In the genomic region with DNA sequence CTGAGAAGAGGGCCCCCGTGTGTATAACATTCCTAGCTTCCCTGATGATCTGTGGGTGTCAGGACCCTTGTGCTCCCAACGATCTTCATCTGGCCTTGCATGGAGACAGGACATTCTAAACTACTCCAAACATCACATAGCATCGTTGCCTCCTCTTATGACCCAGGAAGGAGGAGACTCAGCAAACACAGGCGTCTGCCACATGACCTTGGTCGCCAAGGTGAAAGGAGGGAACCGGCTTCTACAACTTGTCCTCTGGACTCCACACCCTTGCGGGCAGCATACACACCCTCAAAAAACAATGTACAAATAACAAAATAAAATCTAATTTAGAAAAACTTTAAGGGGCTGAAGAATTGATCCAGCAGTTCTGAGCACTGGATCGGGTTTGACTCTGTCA, we compare ENCODE assay signal across 26 mouse cellular contexts. TPM values are rescaled to one million over a fixed set of nuclear protein-coding genes. Genes with fewer than 3 reads are reported as not detected.
DNase-seq lines count a peak whose midpoint lies in the region; ATAC-seq and TF ChIP-seq lines count a peak whose summit lies in the region.
"Had no signal": no experiment of that assay in that cellular context is flagged by ENCODE, and none has a peak within 500 bp of the region (broad histone marks: within the 10 kb centered on the region; RNA-seq: fewer than 3 reads in every experiment).

No protein-coding gene starts in this region.

- H3K4me2 ChIP-seq in heart, postnatal 0 days (ENCODE audit: low read depth, low read length) = no peak overlapping the region
- H3K4me2 ChIP-seq in midbrain, embryonic 16.5 days (ENCODE audit: low read length) = no peak overlapping the region
- H3K4me2 ChIP-seq: forebrain, embryonic 12.5 days; hindbrain, embryonic 15.5 days had no signal

- peaks cover 40% of the 10 kb centered on the region for H3K36me3 ChIP-seq in heart, postnatal 0 days (replicated peaks; ENCODE audit: control insufficient read depth, insufficient read depth, low read length)
- H3K36me3 ChIP-seq in midbrain, embryonic 16.5 days (ENCODE audit: control insufficient read depth, insufficient read depth, low read length) = peaks cover 3% of the 10 kb centered on the region; the same call in 1 of the 2 replicates
- no peaks in the 10 kb centered on the region for H3K36me3 ChIP-seq in midbrain, embryonic 10.5 days
- H3K36me3 ChIP-seq: forebrain, embryonic 12.5 days; hindbrain, embryonic 15.5 days had no signal

- WGBS in heart, postnatal 0 days = 46% methylated on average over 8 of the region's 8 CpGs
- 78% methylated on average over 8 of the region's 8 CpGs for WGBS in midbrain, embryonic 16.5 days
- whole genome bisulfite sequencing in midbrain, embryonic 10.5 days = 75% methylated on average over 8 of the region's 8 CpGs

- no peak overlapping the region for H3K4me3 ChIP-seq in heart, postnatal 0 days (ENCODE audit: low read depth, low read length)
- H3K4me3 ChIP-seq in midbrain, embryonic 16.5 days (ENCODE audit: low read depth, low read length) = no peak overlapping the region
- H3K4me3 ChIP-seq in midbrain, embryonic 10.5 days = no peak overlapping the region
- H3K4me3 ChIP-seq: forebrain, embryonic 12.5 days; hindbrain, embryonic 15.5 days; myocyte had no signal

- no peaks in the 10 kb centered on the region for H3K27me3 ChIP-seq in heart, postnatal 0 days (ENCODE audit: control insufficient read depth, insufficient read depth, low read length)
- no peaks in the 10 kb centered on the region for H3K27me3 ChIP-seq in midbrain, embryonic 16.5 days (ENCODE audit: control insufficient read depth, insufficient read depth, low read depth, low read length)
- no peaks in the 10 kb centered on the region for H3K27me3 ChIP-seq in midbrain, embryonic 10.5 days (ENCODE audit: low read depth, poor library complexity, severe bottlenecking)
- H3K27me3 ChIP-seq: hindbrain, embryonic 15.5 days; Patski had no signal

- H3K27ac ChIP-seq in heart, postnatal 0 days (ENCODE audit: low read depth) = no peak overlapping the region
- no peak overlapping the region for H3K27ac ChIP-seq in midbrain, embryonic 16.5 days (ENCODE audit: low read length)
- H3K27ac ChIP-seq in midbrain, embryonic 10.5 days (replicated peaks) = no peak overlapping the region
- H3K27ac ChIP-seq: forebrain, embryonic 12.5 days; hindbrain, embryonic 15.5 days had no signal

- peak; percentile 51; the same call in 1 of the 2 replicates for ATAC-seq in heart, postnatal 0 days (ENCODE audit: insufficient read depth, low read depth)
- no peak for ATAC-seq in midbrain, embryonic 16.5 days
- ATAC-seq: Patski had no signal

- intact Hi-C loops in heart, postnatal 36 days (cut with DNase I) = no loop called here

- no peak overlapping the region for H3K9ac ChIP-seq in heart, postnatal 0 days (replicated peaks; ENCODE audit: low read depth, low read length)
- 0 out of 2 replicates have a peak overlapping the region, but pooled peaks have one; percentile 10 for H3K9ac ChIP-seq in midbrain, embryonic 16.5 days (ENCODE audit: low read depth, low read length)
- H3K9ac ChIP-seq: forebrain, embryonic 12.5 days; hindbrain, embryonic 15.5 days had no signal

- H3K9me3 ChIP-seq in heart, postnatal 0 days (replicated peaks; ENCODE audit: control insufficient read depth, low read length) = no peaks in the 10 kb centered on the region
- H3K9me3 ChIP-seq in midbrain, embryonic 16.5 days (replicated peaks; ENCODE audit: control insufficient read depth, low read length, poor library complexity, severe bottlenecking) = no peaks in the 10 kb centered on the region
- no peaks in the 10 kb centered on the region for H3K9me3 ChIP-seq in midbrain, embryonic 10.5 days (replicated peaks)
- H3K9me3 ChIP-seq: forebrain, embryonic 12.5 days; hindbrain, embryonic 15.5 days had no signal

- TF ChIP-seq EP300 in heart, postnatal 0 days (IDR thresholded peaks at IDR 0.05; ENCODE audit: low read depth) = no peak

- DNase-seq in adrenal gland, adult 2 months = peak; percentile 17
- DNase-seq in adrenal gland, adult 18-20 months (ENCODE audit: low spot score in 2 of 2) = no peak
- DNase-seq in heart, postnatal 0 days (ENCODE audit: low spot score) = no peak
- DNase-seq in heart, postnatal 36 days = no peak
- DNase-seq in midbrain, embryonic 10.5 days (ENCODE audit: low spot score) = no peak
- DNase-seq in cerebellum, postnatal 36 days = no peak
- no peak for DNase-seq in urinary bladder, adult 2 months (ENCODE audit: low spot score)
- DNase-seq: cerebellum, adult 2 months; gastrocnemius, postnatal 10 days; heart, adult 18-20 months; heart, postnatal 14 days; kidney, adult 11 months; lung, postnatal 14 days; midbrain, embryonic 14.5 days; retina, postnatal 1 day had no signal

- 0 out of 2 replicates have a peak, but pooled peaks cover 4% of the 10 kb centered on the region for H3K4me1 ChIP-seq in heart, postnatal 0 days (ENCODE audit: control insufficient read depth, insufficient read depth)
- peaks cover 2% of the 10 kb centered on the region; the same call in 1 of the 2 replicates for H3K4me1 ChIP-seq in midbrain, embryonic 16.5 days (ENCODE audit: control insufficient read depth, insufficient read depth, low read length)
- H3K4me1 ChIP-seq in midbrain, embryonic 10.5 days = peaks cover 31% of the 10 kb centered on the region

- TF ChIP-seq CTCF in heart, postnatal 0 days (IDR thresholded peaks at IDR 0.05; ENCODE audit: low read depth) = no peak

RNA-seq across cellular contexts. Expression of a gene that starts 21.6 kb away (rescaled TPM):
- total RNA-seq in adrenal gland, adult 2 months (2021) = 1 to 10 TPM; 5.2 to 9.4 TPM
- polyA plus RNA-seq in adrenal gland, adult 2 months (2012; rRNA removed) = 8.8 and 11.2 TPM in 2 replicates
- total RNA-seq in adrenal gland, adult 18-20 months (2021) = 10 to 100 TPM in 1 of 2 experiments, 1 to 10 TPM in 1; 7.8 to 11.0 TPM
- 15.8 and 44.0 TPM in 2 replicates for total RNA-seq in heart, postnatal 0 days (2014; rRNA removed; ENCODE audit: low replicate concordance)
- polyA plus RNA-seq in heart, postnatal 0 days (2015; fragmentation: Nextera tagmentation; extraction: Ambion mirVana) = 14.2 and 15.2 TPM in 2 replicates
- total RNA-seq in heart, postnatal 36 days (2021) = 10 to 100 TPM; 24.6 to 27.4 TPM
- polyA plus RNA-seq in midbrain, embryonic 16.5 days (2015; fragmentation: Nextera tagmentation; extraction: Ambion mirVana) = 11.1 and 12.4 TPM in 2 replicates
- polyA plus RNA-seq in midbrain, embryonic 10.5 days (2016; fragmentation: Nextera tagmentation; extraction: Ambion mirVana) = 7.0 and 9.6 TPM in 2 replicates
- 33.6 and 39.8 TPM in 2 replicates for polyA plus RNA-seq in urinary bladder, adult 2 months (2012; rRNA removed)

RNA-seq across cellular contexts. Expression of a gene that starts 23.1 kb away (rescaled TPM):
- total RNA-seq in adrenal gland, adult 2 months (2021) = under 1 TPM in 1 of 2 experiments, not detected in 1; 0.23 TPM
- 0.18 TPM in 1 of 2 replicates, not detected in the other for polyA plus RNA-seq in adrenal gland, adult 2 months (2012; rRNA removed)
- under 1 TPM; 0.17 to 0.83 TPM for total RNA-seq in adrenal gland, adult 18-20 months (2021)
- total RNA-seq in heart, postnatal 0 days (2014; rRNA removed; ENCODE audit: low replicate concordance) = 38.8 and 39.7 TPM in 2 replicates
- 43.8 and 45.9 TPM in 2 replicates for polyA plus RNA-seq in heart, postnatal 0 days (2015; fragmentation: Nextera tagmentation; extraction: Ambion mirVana)
- total RNA-seq in heart, postnatal 36 days (2021) = 100 to 1,000 TPM; 842 to 873 TPM
- 0.39 and 0.40 TPM in 2 replicates for polyA plus RNA-seq in midbrain, embryonic 16.5 days (2015; fragmentation: Nextera tagmentation; extraction: Ambion mirVana)
- 0.12 and 0.29 TPM in 2 replicates for polyA plus RNA-seq in midbrain, embryonic 10.5 days (2016; fragmentation: Nextera tagmentation; extraction: Ambion mirVana)
- 0.59 and 1.1 TPM in 2 replicates for polyA plus RNA-seq in urinary bladder, adult 2 months (2012; rRNA removed)
- polyA plus RNA-seq: liver, adult 2 months; midbrain, embryonic 14.5 days had no signal

RNA-seq across cellular contexts. Expression of a gene that starts 34.7 kb away (rescaled TPM):
- total RNA-seq in adrenal gland, adult 2 months (2021) = not detected
- not detected in 2 replicates for polyA plus RNA-seq in adrenal gland, adult 2 months (2012; rRNA removed)
- under 1 TPM in 1 of 2 experiments, not detected in 1; 0.19 TPM for total RNA-seq in adrenal gland, adult 18-20 months (2021)
- total RNA-seq in heart, postnatal 0 days (2014; rRNA removed; ENCODE audit: low replicate concordance) = not detected in 2 replicates
- not detected in 2 replicates for polyA plus RNA-seq in heart, postnatal 0 days (2015; fragmentation: Nextera tagmentation; extraction: Ambion mirVana)
- not detected for total RNA-seq in heart, postnatal 36 days (2021)
- polyA plus RNA-seq in midbrain, embryonic 16.5 days (2015; fragmentation: Nextera tagmentation; extraction: Ambion mirVana) = not detected in 2 replicates
- not detected in 2 replicates for polyA plus RNA-seq in midbrain, embryonic 10.5 days (2016; fragmentation: Nextera tagmentation; extraction: Ambion mirVana)
- not detected in 2 replicates for polyA plus RNA-seq in urinary bladder, adult 2 months (2012; rRNA removed)
- total RNA-seq: gastrocnemius, postnatal 10 days; heart, adult 18-20 months; heart, postnatal 14 days; layer of hippocampus, adult 8-10 months; liver, adult 2 months had no signal
- polyA plus RNA-seq: cerebellum, adult 2 months; embryonic facial prominence, embryonic 11.5 days; forebrain, embryonic 12.5 days; hindbrain, embryonic 15.5 days; midbrain, embryonic 14.5 days; myocyte; neural tube, embryonic 14.5 days; Patski; stomach, embryonic 16.5 days had no signal

RNA-seq across cellular contexts. Expression of a gene that starts 54.8 kb away (rescaled TPM):
- 1 to 10 TPM; 1.1 to 2.8 TPM for total RNA-seq in adrenal gland, adult 2 months (2021)
- polyA plus RNA-seq in adrenal gland, adult 2 months (2012; rRNA removed) = 4.3 and 4.7 TPM in 2 replicates
- total RNA-seq in adrenal gland, adult 18-20 months (2021) = 1 to 10 TPM; 1.7 to 3.2 TPM
- 0.15 and 1.8 TPM in 2 replicates for total RNA-seq in heart, postnatal 0 days (2014; rRNA removed; ENCODE audit: low replicate concordance)
- 0.58 and 0.68 TPM in 2 replicates for polyA plus RNA-seq in heart, postnatal 0 days (2015; fragmentation: Nextera tagmentation; extraction: Ambion mirVana)
- not detected for total RNA-seq in heart, postnatal 36 days (2021)
- polyA plus RNA-seq in midbrain, embryonic 16.5 days (2015; fragmentation: Nextera tagmentation; extraction: Ambion mirVana) = 28.5 and 29.2 TPM in 2 replicates
- polyA plus RNA-seq in midbrain, embryonic 10.5 days (2016; fragmentation: Nextera tagmentation; extraction: Ambion mirVana) = 6.4 and 7.4 TPM in 2 replicates
- polyA plus RNA-seq in urinary bladder, adult 2 months (2012; rRNA removed) = 1.4 and 1.9 TPM in 2 replicates
- total RNA-seq: liver, adult 2 months; megakaryocyte, adult 5-6 weeks had no signal
- polyA plus RNA-seq: liver, adult 2 months had no signal

RNA-seq across cellular contexts. Expression of a gene that starts 58.4 kb away (rescaled TPM):
- 1 to 10 TPM; 2.4 to 3.8 TPM for total RNA-seq in adrenal gland, adult 2 months (2021)
- 5.7 and 10.3 TPM in 2 replicates for polyA plus RNA-seq in adrenal gland, adult 2 months (2012; rRNA removed)
- total RNA-seq in adrenal gland, adult 18-20 months (2021) = 1 to 10 TPM; 1.3 to 1.7 TPM
- total RNA-seq in heart, postnatal 0 days (2014; rRNA removed; ENCODE audit: low replicate concordance) = 0.46 TPM in 1 of 2 replicates, not detected in the other
- polyA plus RNA-seq in heart, postnatal 0 days (2015; fragmentation: Nextera tagmentation; extraction: Ambion mirVana) = 2.2 and 2.3 TPM in 2 replicates
- total RNA-seq in heart, postnatal 36 days (2021) = 1 to 10 TPM; 1.3 to 1.7 TPM
- polyA plus RNA-seq in midbrain, embryonic 16.5 days (2015; fragmentation: Nextera tagmentation; extraction: Ambion mirVana) = 27.0 and 39.9 TPM in 2 replicates
- polyA plus RNA-seq in midbrain, embryonic 10.5 days (2016; fragmentation: Nextera tagmentation; extraction: Ambion mirVana) = 1.0 and 1.4 TPM in 2 replicates
- polyA plus RNA-seq in urinary bladder, adult 2 months (2012; rRNA removed) = 19.2 and 21.0 TPM in 2 replicates
- total RNA-seq: liver, adult 2 months; megakaryocyte, adult 5-6 weeks had no signal
- polyA plus RNA-seq: liver, adult 2 months had no signal

Comparison
In these comparisons a context has a peak if more than half of its experiments do, and no peak if none do; other contexts are left out.
1. RNA of a gene that starts 23.1 kb away (polyA plus RNA-seq): 43.8 to 45.9 TPM in heart, postnatal 0 days; 0.59 to 1.1 TPM in urinary bladder, adult 2 months, 0.39 to 0.40 TPM in midbrain, embryonic 16.5 days, 0.12 to 0.29 TPM in midbrain, embryonic 10.5 days and 0.18 TPM in adrenal gland, adult 2 months; every median in the first group is over 10 times any median in the second.